Mouse (Mus musculus) right cerebral cortex, postnatal 25 days (tissue): ENCODE measurements at regions not wholly inside any gene's neighbourhood (a gene's known extent, or its start where the extent isn't known, plus 50 kb on each side); places are given as distances from the start of the nearest gene placed in this dataset.

Experiments
- DNase-seq: peaks from one replicate; pipeline ENCODE4 v3.0.0; 2022

DNA sequence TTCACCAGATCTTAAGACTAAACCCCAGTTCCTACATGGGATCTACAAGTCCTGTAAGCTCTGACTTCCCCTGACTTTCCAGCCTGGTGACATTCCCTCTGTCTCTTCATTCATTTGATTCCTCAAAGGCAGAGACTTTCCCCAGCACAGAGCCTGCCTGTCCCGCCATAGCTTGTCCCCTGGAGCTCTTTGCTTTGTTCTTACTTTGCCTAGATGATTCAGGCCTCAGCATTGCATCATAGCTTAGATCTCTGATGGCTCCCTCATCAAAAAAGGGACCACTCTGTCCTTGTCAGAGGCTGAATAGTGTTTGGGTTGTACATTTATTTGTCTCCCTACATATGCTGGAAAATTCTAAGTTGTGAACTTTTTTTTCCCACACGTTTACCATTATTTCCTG is 57.6 kb upstream of the Exoc6 start:
- DNase-seq: no peak

DNA sequence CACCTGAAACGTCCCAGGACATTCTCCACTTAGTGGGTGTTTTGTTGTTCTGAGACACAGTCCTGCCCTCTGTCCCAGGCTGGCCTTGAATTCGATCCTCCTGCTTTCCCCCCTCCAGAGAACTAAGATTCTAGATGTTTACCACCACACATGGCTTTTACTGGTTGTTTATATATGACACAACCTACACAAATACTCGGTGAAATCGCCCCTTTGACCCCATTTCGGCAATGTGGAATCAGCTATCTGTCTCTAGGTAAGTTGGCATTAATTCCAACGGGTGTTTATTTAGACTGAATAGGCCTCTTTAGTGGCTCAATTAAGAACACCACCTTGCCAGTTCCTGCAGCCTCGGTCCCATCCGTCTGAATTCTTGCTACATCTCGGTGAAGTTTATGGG is 56.8 kb upstream of the Exoc6 start:
- DNase-seq: no peak

DNA sequence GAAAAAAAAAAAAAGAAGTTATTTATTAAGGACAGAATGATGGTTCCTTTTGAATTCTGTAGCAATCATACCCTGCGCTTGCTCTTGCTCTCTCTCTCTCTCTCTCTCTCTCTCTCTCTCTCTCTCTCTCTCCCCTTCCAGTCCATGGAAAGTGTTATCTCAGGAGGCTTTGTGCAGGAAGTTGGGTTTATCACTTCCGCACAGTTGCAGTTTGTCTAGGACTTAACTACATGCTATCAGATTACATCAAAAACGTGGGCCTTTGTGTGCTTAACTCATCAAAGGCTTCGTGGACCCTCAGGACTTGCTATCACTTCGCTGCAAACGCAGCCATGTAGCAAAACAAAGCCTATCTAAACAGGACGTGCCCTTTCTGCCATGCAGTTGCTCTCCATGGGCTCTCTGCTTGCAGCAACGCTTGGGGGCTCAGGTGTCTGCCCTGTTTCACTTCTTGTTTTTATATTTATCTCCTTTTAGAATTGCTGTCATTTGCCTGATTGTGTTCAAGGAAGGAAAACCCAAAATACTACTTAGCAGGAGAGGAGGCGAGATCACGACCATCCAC is 56.2 kb upstream of the Exoc6 start:
- DNase-seq: no peak

DNA sequence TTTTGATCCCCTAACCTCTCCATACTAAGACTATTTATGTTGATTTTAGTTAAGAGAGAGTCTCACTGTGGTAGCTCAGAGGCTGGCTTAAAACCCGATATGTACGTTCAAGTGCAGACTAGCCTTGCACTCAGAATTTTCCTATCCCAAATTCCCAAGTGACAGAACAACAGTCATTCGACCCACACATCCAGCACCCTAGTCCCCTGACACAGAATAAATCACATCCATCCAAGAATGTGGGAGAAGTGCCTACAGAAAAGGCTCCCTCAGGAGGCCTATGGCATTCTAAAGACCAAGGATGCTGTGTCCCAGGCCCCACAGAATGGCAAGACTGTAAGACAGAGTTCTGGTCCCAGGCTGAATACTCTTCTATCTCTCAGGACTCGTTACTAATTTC is 55.4 kb upstream of the Exoc6 start:
- DNase-seq: no peak

DNA sequence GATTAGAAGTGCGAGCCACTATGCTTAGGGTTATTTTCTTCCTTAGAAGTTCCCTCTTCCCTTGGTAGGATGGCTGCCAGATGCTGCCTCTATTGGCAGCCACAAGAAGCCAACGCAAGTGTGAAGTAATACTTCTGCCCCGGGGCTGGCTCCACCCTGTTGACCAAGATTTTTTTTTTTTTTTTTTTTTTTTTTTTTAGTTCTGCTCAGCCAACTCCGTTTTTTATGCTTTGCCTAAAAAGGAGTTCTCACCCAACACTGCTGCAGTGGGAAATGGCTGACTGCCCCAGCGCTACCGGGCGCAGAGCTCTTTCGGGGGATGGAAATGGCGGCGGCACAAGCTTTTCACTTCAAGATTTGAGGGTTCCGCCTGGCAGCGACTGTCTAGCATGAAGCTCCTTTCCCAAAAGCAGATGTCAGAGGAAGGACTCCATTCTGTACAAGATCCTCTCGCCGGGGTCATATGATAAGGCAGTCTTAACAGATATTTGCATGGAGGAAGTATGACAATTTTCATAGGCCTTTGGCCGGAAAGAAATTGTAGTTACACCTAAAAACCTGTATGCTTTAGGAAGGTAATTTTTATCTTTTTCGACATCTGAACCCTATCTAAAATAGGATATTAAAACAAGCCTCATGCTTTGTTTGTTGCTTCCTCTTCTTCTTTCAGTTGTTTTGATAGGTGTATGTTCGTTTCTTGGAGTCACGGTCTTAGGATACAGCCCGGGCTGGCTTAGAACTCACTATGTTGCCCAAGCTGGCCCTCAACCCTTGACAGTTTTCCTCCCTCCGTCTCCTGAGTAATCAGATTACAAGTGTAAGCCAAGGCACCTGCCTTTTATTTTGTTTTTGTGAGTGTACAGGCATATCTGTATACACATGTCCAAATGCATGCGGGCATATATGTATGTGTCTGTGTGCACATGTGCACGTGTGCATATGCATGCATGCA is 54.6 kb upstream of the Exoc6 start:
- DNase-seq: peak; percentile 21

DNA sequence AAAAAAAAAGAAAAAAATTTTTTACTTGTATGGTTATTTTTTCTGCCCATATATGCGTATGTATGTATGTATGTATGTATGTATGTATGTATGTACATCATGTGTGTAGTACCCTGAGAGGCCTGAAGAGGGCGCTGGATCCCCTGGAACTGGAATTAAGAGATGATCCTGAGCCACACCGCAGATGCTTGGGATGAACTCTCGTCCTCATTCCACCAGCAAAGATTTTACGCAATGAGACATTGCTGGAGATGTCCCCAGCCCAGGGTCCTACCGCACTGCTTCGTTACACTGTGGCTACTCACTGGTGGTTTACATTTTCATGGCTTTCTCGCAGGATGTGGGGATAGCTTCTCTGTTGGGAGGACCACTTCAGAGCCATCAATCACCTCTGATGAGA is 53.5 kb upstream of the Exoc6 start:
- DNase-seq: no peak

DNA sequence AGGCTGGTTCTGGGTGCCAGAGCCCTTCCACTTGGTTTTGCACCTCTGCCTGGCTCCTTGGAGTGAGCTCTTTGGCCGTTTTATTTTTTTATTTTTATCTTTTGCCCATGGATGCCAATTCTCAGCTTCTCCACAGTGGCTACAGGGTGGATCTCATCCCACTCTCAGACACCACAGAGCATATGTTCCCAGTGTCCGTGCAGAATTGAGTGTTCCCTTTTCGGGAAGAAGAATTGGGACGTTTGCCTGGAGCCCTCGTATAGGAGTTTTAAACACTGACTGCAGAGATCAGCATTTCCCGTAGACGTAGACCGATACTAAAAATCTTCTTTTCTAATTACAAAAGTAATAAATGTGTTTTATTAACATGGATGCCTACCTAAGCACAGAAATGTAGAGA is 53.1 kb upstream of the Exoc6 start:
- DNase-seq: peak; percentile 14

DNA sequence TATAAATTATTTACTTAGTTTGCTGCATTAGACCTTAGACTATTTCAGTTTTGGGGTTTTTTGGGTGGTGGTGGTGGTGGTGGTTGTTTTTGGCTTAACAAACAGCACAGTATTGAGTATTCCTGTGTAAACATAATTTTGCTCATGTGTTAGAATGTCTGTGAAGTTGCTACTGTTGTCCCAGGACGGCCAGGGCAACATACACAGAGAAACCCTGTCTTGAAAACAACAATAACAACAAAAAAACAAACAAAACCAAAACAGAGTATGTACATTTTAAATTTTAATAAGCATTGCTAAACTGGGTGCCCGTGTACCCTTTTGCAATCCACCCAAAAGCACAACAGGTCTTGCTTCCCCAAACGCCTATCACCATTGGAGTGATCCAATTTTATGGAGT is 51.8 kb upstream of the Exoc6 start:
- DNase-seq: no peak
